Mouse (Mus musculus): ENCODE measurements around the gene 6030468B19Rik. TPM values are rescaled to one million over a fixed set of nuclear protein-coding genes. Genes with fewer than 3 reads are reported as not detected.

The 6030468B19Rik gene
- polyA plus RNA-seq, 1 experiment from 2014 or later: not detected

GRCm38 (mm10) chr11:117838572-117838971, 41.1 kb downstream of the 6030468B19Rik start:
- DNase-seq (ENCODE audit: low read depth, low spot score): no peak
- no peak for TF ChIP-seq CTCF (IDR thresholded peaks at IDR 0.05)
- ChIA-PET CTCF (no interaction called here), POLR2A (no interaction called here)
- H3K27me3 ChIP-seq: no peaks in the 10 kb centered on the region
- no peak for ATAC-seq
- in situ Hi-C loops (cut with MboI; ENCODE audit: low pct_unique_long_range_greater_than_20kb): no loop called here

- no peaks in the 10 kb centered on the region for H3K27me3 ChIP-seq
- DNase-seq (ENCODE audit: low read depth, low spot score) (no peak), ATAC-seq (no peak)
- POLR2A ChIA-PET: no interaction called here
- TF ChIP-seq CTCF (IDR thresholded peaks at IDR 0.05): no peak
- in situ Hi-C loops (cut with MboI; ENCODE audit: low pct_unique_long_range_greater_than_20kb): no loop called here
- CTCF ChIA-PET: no interaction called here
Observed at GRCm38 (mm10) chr11:117839021-117839420, 41.6 kb downstream of the 6030468B19Rik start.

DNA sequence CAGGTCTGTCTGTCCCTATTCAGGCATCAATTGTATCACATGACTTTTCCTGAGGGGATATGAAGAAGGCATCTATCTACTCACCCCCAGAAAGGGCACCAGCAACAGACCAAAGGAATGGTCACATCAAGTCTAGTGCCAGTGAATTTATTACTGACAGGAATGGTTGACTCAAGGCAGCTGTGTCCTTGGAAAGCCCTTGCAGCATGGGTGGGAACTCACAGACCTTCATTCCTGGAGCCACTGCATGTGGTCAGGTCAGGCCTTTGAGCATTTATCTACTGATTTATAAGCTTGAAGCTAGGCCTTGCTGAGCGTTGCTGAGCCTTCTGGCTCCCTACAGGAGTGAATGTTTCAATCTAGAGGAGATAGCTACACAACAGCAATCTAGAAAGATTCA, 43.5 kb downstream of the 6030468B19Rik start:
- in situ Hi-C loops (cut with MboI; ENCODE audit: low pct_unique_long_range_greater_than_20kb): no loop called here
- ATAC-seq (no peak), DNase-seq (ENCODE audit: low read depth, low spot score) (no peak)
- ChIA-PET POLR2A (no interaction called here), CTCF (no interaction called here)
- H3K27me3 ChIP-seq: no peaks in the 10 kb centered on the region
- TF ChIP-seq CTCF (IDR thresholded peaks at IDR 0.05): no peak

DNA sequence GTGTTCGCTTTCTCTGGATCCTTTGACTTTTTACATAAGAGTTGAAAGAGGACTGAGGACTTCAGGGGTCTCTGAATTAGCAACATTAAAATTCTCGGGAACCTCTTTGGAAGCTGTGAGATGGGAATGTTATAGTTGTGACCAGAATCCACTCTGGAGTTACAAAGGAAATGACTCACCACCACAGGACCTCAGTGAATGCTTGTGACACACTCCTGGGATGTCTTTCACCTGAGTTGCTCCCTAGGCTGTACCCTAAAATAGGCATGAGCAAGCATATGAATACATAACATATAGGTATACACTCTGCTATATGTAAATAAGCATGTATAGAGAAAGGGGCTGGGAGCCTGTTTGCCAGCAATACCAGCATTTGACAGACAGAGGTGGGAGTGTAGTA, 46.0 kb downstream of the 6030468B19Rik start:
- in situ Hi-C loops (cut with MboI; ENCODE audit: low pct_unique_long_range_greater_than_20kb): no loop called here
- POLR2A ChIA-PET: no interaction called here
- ATAC-seq (no peak), DNase-seq (ENCODE audit: low read depth, low spot score) (no peak)
- TF ChIP-seq CTCF (IDR thresholded peaks at IDR 0.05): no peak
- no peaks in the 10 kb centered on the region for H3K27me3 ChIP-seq
- CTCF ChIA-PET: no interaction called here

GRCm38 (mm10) chr11:117844997-117845396, 47.5 kb downstream of the 6030468B19Rik start:
- DNase-seq (ENCODE audit: low read depth, low spot score) (no peak), ATAC-seq (no peak)
- TF ChIP-seq CTCF (IDR thresholded peaks at IDR 0.05): no peak
- in situ Hi-C loops (cut with MboI; ENCODE audit: low pct_unique_long_range_greater_than_20kb): no loop called here
- ChIA-PET CTCF (no interaction called here), POLR2A (interaction anchor here (0.6 to 1.4 kb wide), 2 partner anchors 13 to 24 kb away, joined by 3 to 9 read pairs; no protein-coding TSS in a partner anchor)
- no peaks in the 10 kb centered on the region for H3K27me3 ChIP-seq

- TF ChIP-seq CTCF (IDR thresholded peaks at IDR 0.05): no peak
- POLR2A ChIA-PET: interaction anchor here (1.4 kb wide), 1 partner anchor 13 kb away, joined by 3 read pairs; no protein-coding TSS in a partner anchor
- DNase-seq (ENCODE audit: low read depth, low spot score) (no peak), ATAC-seq (no peak)
- in situ Hi-C loops (cut with MboI; ENCODE audit: low pct_unique_long_range_greater_than_20kb): no loop called here
- H3K27me3 ChIP-seq: no peaks in the 10 kb centered on the region
- CTCF ChIA-PET: interaction anchor here (1.2 kb wide), 1 partner anchor 20 kb away, joined by 3 read pairs; the partner anchor contains the start of genes Afmid and Tk1
Observed at GRCm38 (mm10) chr11:117845651-117846050, 48.2 kb downstream of the 6030468B19Rik start.

- no peak for DNase-seq (ENCODE audit: low read depth, low spot score)
- ATAC-seq: no peak
- ChIA-PET CTCF (interaction anchor here (1.2 kb wide), 1 partner anchor 21 kb away, joined by 3 read pairs; the partner anchor contains the start of genes Afmid and Tk1), POLR2A (no interaction called here)
- no peak for TF ChIP-seq CTCF (IDR thresholded peaks at IDR 0.05)
- in situ Hi-C loops (cut with MboI; ENCODE audit: low pct_unique_long_range_greater_than_20kb): no loop called here
- H3K27me3 ChIP-seq: no peaks in the 10 kb centered on the region
Observed at GRCm38 (mm10) chr11:117846640-117847039, 49.2 kb downstream of the 6030468B19Rik start.

GRCm38 (mm10) chr11:117847593-117848215, 50.2 kb downstream of the 6030468B19Rik start:
- CTCF ChIA-PET: no interaction called here
- no peak for ATAC-seq
- POLR2A ChIA-PET: interaction anchor here (1.5 to 1.6 kb wide), 2 partner anchors 18 to 29 kb away, joined by 3 to 5 read pairs; no protein-coding TSS in a partner anchor

GRCm38 (mm10) chr11:117848271-117848984, 51.0 kb downstream of the 6030468B19Rik start:
- no peak for TF ChIP-seq CTCF (IDR thresholded peaks at IDR 0.05)
- DNase-seq (ENCODE audit: low read depth, low spot score) (no peak), ATAC-seq (peak; percentile 17)
- no peaks in the 10 kb centered on the region for H3K27me3 ChIP-seq
- ChIA-PET POLR2A (interaction anchor here (1.5 to 1.6 kb wide), 2 partner anchors 19 to 30 kb away, joined by 3 to 5 read pairs; no protein-coding TSS in a partner anchor), CTCF (no interaction called here)
- in situ Hi-C loops (cut with MboI; ENCODE audit: low pct_unique_long_range_greater_than_20kb): no loop called here

More at GRCm38 (mm10) chr11:117847593-117848215, 50.2 kb downstream of the 6030468B19Rik start:
- no peaks in the 10 kb centered on the region for H3K27me3 ChIP-seq
- in situ Hi-C loops (cut with MboI; ENCODE audit: low pct_unique_long_range_greater_than_20kb): no loop called here
- TF ChIP-seq CTCF (IDR thresholded peaks at IDR 0.05): no peak
- DNase-seq (ENCODE audit: low read depth, low spot score): no peak

DNA sequence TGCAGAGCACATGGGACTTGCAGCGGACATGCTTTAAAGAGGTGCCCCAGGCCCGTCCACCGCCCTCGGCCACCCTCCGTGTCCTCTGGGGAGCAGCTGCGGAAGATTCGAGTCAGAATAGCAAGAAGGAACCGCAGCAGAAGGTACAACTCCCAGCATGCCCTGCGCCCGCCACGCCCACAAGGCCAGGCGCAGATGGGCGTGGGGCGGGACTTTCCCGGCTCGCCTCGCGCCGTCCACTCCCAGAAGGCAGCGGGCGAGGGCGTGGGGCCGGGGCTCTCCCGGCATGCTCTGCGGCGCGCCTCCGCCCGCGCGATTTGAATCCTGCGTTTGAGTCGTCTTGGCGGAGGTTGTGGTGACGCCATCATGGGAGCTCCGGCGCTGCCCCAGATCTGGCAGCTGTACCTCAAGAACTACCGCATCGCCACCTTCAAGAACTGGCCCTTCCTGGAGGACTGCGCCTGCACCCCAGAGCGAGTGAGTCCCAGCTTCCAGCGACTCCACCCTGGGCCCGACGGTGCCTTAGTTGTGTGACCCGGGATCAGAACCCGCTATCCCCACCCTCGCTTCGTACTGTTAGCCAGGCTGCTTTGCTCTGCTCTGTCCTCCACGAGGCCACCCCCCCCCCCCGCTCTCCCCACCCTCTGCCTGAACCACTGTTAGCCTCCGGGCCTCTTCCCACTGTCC, 51.7 kb downstream of the 6030468B19Rik start, which contains the start of gene Birc5:
Birc5 (plus strand) TSS at position 267 of the 687 bp plus-strand sequence.
- ATAC-seq: peak; percentile 60
- in situ Hi-C loops (cut with MboI; ENCODE audit: low pct_unique_long_range_greater_than_20kb): no loop called here
- no peaks in the 10 kb centered on the region for H3K27me3 ChIP-seq
- ChIA-PET POLR2A (interaction anchor here (1.5 to 1.6 kb wide), 2 partner anchors 20 to 31 kb away, joined by 3 to 5 read pairs; no protein-coding TSS in a partner anchor), CTCF (no interaction called here)
- DNase-seq (ENCODE audit: low read depth, low spot score): no peak
- TF ChIP-seq CTCF (IDR thresholded peaks at IDR 0.05): no peak
